Mouse (Mus musculus): ENCODE measurements around the gene Nckap5. TPM values are rescaled to one million over a fixed set of nuclear protein-coding genes. Genes with fewer than 3 reads are reported as not detected.

Nckap5 gene
- total RNA-seq, 2 experiments from 2014 or later = not detected

DNA sequence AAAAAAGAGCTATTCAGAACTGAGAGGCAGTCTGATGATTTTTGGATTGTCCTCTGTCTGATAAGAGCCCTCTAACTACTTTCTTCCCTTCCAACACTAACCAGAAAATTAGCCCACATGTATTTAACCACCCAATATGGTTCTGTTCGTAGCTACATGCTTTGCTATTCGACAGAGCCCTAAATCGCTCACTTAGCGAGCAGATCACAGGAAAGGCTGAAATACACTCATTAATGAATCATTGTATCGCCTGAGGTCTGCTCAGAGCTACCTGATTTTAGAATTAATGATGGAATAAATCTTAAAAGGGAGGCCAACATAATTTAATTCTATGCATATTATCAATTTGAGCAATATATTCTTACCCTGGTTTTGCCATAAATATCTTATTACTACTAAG, 187.8 kb downstream of the Nckap5 start:
- no peak for ATAC-seq (replicated peaks; ENCODE audit: poor library complexity, severe bottlenecking)

- no peak for ATAC-seq (replicated peaks; ENCODE audit: poor library complexity, severe bottlenecking)
These were observed 191.1 kb downstream of the Nckap5 start for GRCm38 (mm10) chr1:126639463-126639862.

- no peak for ATAC-seq (replicated peaks; ENCODE audit: poor library complexity, severe bottlenecking)
These were observed 193.1 kb downstream of the Nckap5 start for GRCm38 (mm10) chr1:126637515-126637914.

- ATAC-seq (replicated peaks; ENCODE audit: poor library complexity, severe bottlenecking) = no peak
These were observed 204.4 kb downstream of the Nckap5 start for GRCm38 (mm10) chr1:126626206-126626605.

DNA sequence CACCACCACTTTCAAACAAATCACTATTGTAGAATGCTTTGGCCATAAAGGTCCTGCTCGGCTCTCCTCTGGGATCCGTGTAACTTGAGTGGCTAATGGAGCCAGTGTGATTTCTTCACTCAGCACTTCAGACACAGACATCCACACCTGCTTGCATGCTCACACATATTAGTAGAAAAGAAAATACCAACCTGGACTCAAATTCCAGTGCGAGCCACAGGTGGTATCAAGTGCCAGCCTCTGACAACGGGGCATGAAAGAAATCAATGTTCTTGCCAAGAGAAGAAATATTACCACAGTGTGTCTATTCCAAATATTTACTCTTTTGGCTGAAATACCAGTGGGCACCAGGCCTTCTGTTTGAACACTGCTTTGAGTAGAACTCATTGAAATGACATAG, 208.6 kb downstream of the Nckap5 start:
- ATAC-seq (replicated peaks; ENCODE audit: poor library complexity, severe bottlenecking) = no peak

DNA sequence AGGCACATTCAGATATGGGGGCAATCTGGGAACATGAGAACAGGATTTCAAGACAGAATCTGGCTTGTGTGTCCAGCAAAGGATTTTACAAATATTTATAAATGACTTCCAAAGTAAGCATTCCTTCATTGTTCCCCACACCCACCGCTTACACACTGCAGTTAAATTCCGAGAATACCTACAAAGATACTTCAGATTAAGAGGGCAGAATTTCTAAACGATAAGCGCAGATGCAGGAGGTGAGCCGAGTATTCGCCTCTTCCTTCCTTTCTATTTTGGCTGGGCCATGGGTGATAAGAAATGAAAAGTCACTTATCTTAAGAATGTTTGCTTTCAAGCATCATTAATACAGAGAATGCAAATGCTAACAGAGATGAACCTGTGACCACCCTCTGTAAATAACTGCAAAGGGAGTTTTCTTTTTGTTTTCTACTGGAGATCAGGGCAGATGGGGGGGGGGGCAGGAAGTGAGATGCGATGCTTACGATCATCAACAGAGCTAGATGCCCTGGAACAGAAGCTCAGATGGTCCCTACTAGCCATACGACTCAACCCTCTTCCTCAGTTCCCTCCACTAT, 213.0 kb downstream of the Nckap5 start:
- no peak for ATAC-seq (replicated peaks; ENCODE audit: poor library complexity, severe bottlenecking)

DNA sequence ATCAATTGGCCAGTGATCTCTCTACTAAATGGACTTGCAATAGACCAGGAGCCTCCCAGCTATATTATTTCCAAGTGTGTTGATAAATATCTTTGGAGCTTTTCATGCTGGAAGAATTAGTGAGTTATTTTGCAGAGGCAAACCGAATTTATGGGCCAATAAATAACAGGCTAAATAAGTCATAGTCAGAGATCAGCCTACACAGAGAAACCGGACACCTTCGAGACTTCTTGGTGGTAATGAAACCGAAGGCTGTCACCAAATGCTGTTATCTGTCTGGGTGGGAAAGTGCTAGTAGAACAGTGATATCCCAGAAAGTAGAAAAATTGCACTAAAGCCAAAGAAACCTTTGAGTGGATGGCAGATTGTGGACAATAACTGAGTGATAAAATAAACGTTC, 213.6 kb downstream of the Nckap5 start:
- no peak for ATAC-seq (replicated peaks; ENCODE audit: poor library complexity, severe bottlenecking)

GRCm38 (mm10) chr1:126612916-126613315, 217.7 kb downstream of the Nckap5 start:
- no peak for ATAC-seq (replicated peaks; ENCODE audit: poor library complexity, severe bottlenecking)

- ATAC-seq (replicated peaks; ENCODE audit: poor library complexity, severe bottlenecking) = no peak
These were observed 222.0 kb downstream of the Nckap5 start for GRCm38 (mm10) chr1:126608586-126608985.

GRCm38 (mm10) chr1:126606189-126607080, 224.2 kb downstream of the Nckap5 start:
- ATAC-seq (replicated peaks; ENCODE audit: poor library complexity, severe bottlenecking) = no peak

DNA sequence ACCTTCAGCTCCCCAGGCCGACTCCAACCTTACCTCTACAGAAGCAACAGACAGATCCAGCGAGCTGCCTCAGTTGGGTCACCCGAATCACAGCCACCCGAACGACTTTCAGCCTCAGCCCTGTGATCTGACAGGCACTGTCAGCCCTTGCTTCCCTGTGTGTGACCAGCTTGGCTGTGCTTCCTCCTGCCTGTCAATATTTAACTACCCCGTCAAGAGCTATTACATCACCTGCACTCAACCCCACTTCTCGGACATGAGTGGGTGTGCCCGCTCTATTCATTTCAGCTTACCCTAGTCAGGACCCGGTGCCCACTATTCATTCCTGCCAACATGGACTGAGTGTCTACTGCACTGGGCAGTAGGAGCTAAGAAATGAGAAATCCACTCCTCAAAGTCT, 226.0 kb downstream of the Nckap5 start:
- ATAC-seq (replicated peaks; ENCODE audit: poor library complexity, severe bottlenecking) = no peak

DNA sequence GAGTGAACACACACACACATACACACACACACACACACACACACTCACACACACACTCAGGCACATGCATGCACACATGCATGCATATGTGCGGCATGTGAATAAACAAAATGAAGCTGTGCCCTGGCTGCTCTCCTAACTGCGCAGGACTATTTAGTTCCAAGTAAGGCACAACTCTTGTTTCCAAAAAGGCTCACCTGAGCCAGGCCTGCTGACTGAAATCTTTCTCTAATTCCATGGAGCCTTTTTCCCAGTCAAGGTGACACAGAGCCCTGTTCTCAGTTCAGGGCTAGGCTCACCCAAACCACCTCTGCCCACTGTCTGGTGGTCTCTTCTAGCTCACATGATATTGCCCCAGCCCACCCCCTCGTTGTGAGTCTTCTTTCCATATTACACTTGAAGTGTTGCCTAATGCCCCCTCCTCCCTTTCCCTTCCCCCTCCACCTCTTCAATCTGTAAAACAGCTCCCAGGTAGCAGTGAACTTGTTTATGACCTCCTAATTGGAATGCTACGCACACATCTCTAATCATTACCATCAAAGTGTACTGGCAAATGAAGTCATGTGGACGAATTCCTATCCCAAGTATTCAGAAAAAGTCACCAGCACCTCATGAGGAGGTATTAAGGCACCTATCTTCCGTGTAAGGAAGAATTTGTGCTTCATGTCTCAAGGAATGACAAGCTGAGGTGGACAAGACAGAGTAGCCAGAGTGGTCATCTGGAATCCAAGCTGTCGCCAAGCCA, 226.7 kb downstream of the Nckap5 start:
- no peak for ATAC-seq (replicated peaks; ENCODE audit: poor library complexity, severe bottlenecking)

DNA sequence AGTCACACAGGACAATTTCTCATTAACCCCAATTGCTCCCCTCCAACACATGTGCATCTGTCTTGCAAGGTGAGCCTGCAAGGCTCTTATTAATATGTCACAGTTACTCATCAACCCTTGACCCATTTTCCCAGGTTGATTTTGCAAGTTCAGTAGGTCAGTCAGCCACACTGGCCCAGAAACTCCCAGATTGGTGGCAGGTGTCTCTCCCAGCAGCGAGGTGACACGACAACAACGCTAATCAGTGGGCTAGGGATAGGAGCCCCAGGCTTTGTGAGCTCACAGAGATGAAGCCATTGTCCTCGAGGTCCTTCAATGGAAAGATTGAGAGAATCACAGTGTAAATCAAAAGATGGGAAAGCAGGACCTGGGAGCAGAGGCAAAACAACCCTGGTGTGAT, 230.0 kb downstream of the Nckap5 start:
- ATAC-seq (replicated peaks; ENCODE audit: poor library complexity, severe bottlenecking) = no peak

DNA sequence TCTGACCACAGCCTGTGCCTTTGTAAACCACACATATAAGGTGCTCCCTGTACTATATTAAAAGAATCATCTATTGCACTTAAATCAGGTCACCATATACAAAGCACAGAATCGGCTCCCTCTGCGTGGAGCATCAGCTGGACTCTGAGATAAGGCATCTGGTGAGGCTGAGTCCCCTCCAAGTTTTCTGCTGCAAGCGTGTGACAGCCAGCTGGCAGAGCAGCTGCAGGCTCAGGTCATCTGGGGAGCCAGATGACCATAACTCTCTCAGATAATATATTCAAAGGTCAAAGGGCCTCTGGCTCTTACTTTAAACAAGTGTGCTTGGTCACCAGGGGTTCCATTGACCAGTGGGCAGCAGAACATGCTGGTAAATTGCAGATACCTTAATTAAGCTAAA, 233.2 kb downstream of the Nckap5 start:
- ATAC-seq (replicated peaks; ENCODE audit: poor library complexity, severe bottlenecking) = no peak

GRCm38 (mm10) chr1:126594796-126595195, 235.8 kb downstream of the Nckap5 start:
- no peak for ATAC-seq (replicated peaks; ENCODE audit: poor library complexity, severe bottlenecking)

- no peak for ATAC-seq (replicated peaks; ENCODE audit: poor library complexity, severe bottlenecking)
These were observed 237.4 kb downstream of the Nckap5 start for GRCm38 (mm10) chr1:126593044-126593805.

- no peak for ATAC-seq (replicated peaks; ENCODE audit: poor library complexity, severe bottlenecking)
These were observed 239.7 kb downstream of the Nckap5 start for GRCm38 (mm10) chr1:126590911-126591310.

DNA sequence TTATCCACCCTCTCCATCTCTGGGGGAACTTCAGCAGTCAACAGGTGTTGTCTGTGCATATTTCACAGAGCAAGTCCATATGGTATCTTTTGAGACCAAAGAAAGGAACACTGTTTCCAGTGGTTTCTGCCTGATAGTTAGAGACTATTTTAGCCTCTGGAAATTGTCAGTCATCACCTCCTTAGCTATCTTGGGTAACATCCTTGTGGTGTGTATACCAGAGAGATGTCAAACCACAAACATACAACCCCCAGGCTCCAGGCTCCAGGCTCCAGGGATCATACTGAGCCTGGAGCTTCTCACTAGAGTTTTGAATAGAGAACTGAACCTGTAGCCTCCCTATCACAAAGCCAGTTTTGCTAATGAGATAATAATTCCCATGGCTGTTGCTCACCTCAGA, 252.4 kb downstream of the Nckap5 start:
- ATAC-seq (replicated peaks; ENCODE audit: poor library complexity, severe bottlenecking) = no peak

- ATAC-seq (replicated peaks; ENCODE audit: poor library complexity, severe bottlenecking) = no peak
These were observed 256.3 kb downstream of the Nckap5 start for GRCm38 (mm10) chr1:126574295-126574694.

DNA sequence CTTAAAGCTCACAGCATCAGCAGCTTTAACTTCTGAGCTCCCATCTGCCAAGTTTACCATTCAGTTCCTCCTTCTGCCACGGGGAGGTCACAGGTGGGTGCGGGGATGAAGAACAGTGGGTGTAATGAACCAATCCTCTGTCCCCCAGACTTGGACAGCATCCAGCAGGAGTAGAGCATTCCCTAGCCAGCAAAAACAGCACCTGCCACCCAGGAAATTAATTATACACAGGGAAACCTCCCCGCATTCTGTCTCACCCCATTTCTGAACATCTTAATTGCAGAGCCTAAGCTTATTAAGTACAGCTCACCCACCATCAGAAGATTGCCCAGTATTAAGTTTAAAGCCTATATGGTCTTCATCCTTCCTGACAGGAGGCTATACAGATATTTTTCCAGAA, 256.9 kb downstream of the Nckap5 start:
- ATAC-seq (replicated peaks; ENCODE audit: poor library complexity, severe bottlenecking) = no peak

DNA sequence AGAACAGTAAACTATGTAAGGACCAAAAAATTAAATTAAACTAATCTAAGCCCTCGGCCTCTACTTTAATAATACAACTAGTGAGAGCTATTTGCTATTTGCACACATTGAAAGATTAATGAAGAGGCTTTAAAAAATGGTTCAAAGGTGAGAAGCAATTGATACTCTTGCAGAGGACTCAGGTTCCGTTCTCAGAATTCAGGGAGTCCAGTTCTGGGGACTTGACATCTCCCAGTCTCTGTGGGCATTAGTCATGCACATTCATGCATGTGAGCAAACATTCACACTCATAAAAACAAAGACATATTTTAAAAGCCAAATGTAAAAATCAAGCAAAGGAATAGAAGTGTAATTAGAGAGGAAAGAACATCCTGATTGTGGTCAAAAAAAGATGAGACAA, 257.5 kb downstream of the Nckap5 start:
- no peak for ATAC-seq (replicated peaks; ENCODE audit: poor library complexity, severe bottlenecking)

Data from granulocyte monocyte progenitor cell, adult 5-6 weeks (primary cell).